Mouse (Mus musculus) forebrain, embryonic 14.5 days (tissue): ENCODE data around the gene 6430571L13Rik. TPM values are rescaled to one million over a fixed set of nuclear protein-coding genes. Genes with fewer than 3 reads are reported as not detected.

Source experiments
- ATAC-seq: fragments of 200-750 bp; cut with Nextera tagmentation; 2 replicates; pipeline ENCODE4 v1.8.0; 2017; ENCODE audit warnings: mild to moderate bottlenecking, moderate library complexity
- DNase-seq: peaks from one replicate; pipeline ENCODE4 v3.0.0-alpha.2; 2015; ENCODE audit warnings: low spot score
- H3K27ac ChIP-seq: fragments of 300-500 bp; sonication (generic); 2 replicates; pipeline ENCODE4 v1.5.1; 2014; ENCODE audit warnings: low read depth, mild to moderate bottlenecking, control low read depth, low read length, moderate library complexity
- H3K27me3 ChIP-seq: fragments of 300-500 bp; sonication (generic); replicated peaks from 2 replicates; pipeline ENCODE4 v1.6.1; 2014; ENCODE audit warnings: low read length, control low read depth, mixed read lengths; ENCODE audit not compliant: control insufficient read depth, insufficient read depth
- H3K36me3 ChIP-seq: fragments of 300-500 bp; sonication (generic); 2 replicates; pipeline ENCODE4 v1.6.1; 2014; ENCODE audit warnings: low read length, control low read depth; ENCODE audit not compliant: control insufficient read depth, insufficient read depth
- H3K4me1 ChIP-seq: fragments of 300-500 bp; sonication (generic); 2 replicates; pipeline ENCODE4 v1.6.1; 2014; ENCODE audit warnings: antibody characterized with exemption, low read length, control low read depth; ENCODE audit not compliant: control insufficient read depth, insufficient read depth
- H3K4me2 ChIP-seq: fragments of 300-500 bp; sonication (generic); 2 replicates; pipeline ENCODE4 v1.6.1; 2014; ENCODE audit warnings: mild to moderate bottlenecking, control low read depth, low read length
- H3K4me3 ChIP-seq: fragments of 300-500 bp; sonication (generic); 2 replicates; pipeline ENCODE4 v1.5.1; 2014; ENCODE audit warnings: low read depth, low read length, control low read depth
- H3K9ac ChIP-seq: fragments of 300-500 bp; sonication (generic); 2 replicates; pipeline ENCODE4 v1.6.1; 2014; ENCODE audit warnings: mild to moderate bottlenecking, low read length, control low read depth, moderate library complexity
- H3K9me3 ChIP-seq: fragments of 300-500 bp; sonication (generic); replicated peaks from 2 replicates; pipeline ENCODE4 v1.6.1; 2016; ENCODE audit warnings: low read length, control low read depth, mixed read lengths; ENCODE audit not compliant: control insufficient read depth
- WGBS: fragments of 180-500 bp; shearing (Covaris S2); extraction: QIAGEN DNeasy Blood & Tissue Kit; methylation state at CpG from one replicate; pipeline ENCODE4 v1.1.7; 2014; 5-methylcytosine and 5-hydroxymethylcytosine counted together
- polyA plus RNA-seq: library from polyadenylated mRNA; unstranded; fragments of >200 nt; fragmentation: Nextera tagmentation; extraction: Ambion mirVana; gene quantifications from 2 replicates; pipeline ENCODE4 v1.2.1, GENCODE M21; 2014

Gene 6430571L13Rik
- polyA plus RNA-seq, 1 experiment from 2014 or later = 2.0 TPM

- ATAC-seq (no peak), DNase-seq (no peak)
- no peaks in the 10 kb centered on the region for H3K9me3 ChIP-seq
- peak overlapping the region; percentile 75; the same call in 1 of the 2 replicates for H3K4me3 ChIP-seq
- H3K27ac ChIP-seq = no peak overlapping the region
- WGBS = 26% methylated on average over 11 of the region's 11 CpGs
- H3K4me2 ChIP-seq = peak overlapping the region; percentile 98
- no peak overlapping the region for H3K9ac ChIP-seq
- H3K27me3 ChIP-seq = peaks cover 17% of the 10 kb centered on the region
- H3K36me3 ChIP-seq = no peaks in the 10 kb centered on the region
- H3K4me1 ChIP-seq = peaks cover 14% of the 10 kb centered on the region
These were observed 58.6 kb downstream of the 6430571L13Rik start for GRCm38 (mm10) chr9:107398968-107399367.

GRCm38 (mm10) chr9:107399491-107399971 is 59.1 kb downstream of the 6430571L13Rik start, which contains the start of gene Cacna2d2:
TSS of gene Cacna2d2 (plus strand) at chr9:107399612.
- 0% methylated on average over 32 of the region's 54 CpGs for WGBS
- DNase-seq = peak; percentile 61
- Histone ChIP-seq H3K36me3 (no peaks in the 10 kb centered on the region), H3K4me1 (peaks cover 14% of the 10 kb centered on the region), H3K27me3 (peaks cover 17% of the 10 kb centered on the region), H3K9me3 (no peaks in the 10 kb centered on the region), H3K4me2 (peak within 1 kb of the TSS; percentile 98), H3K9ac (peak within 1 kb of the TSS; percentile 82), H3K27ac (peak within 1 kb of the TSS; percentile 46; the same call in 1 of the 2 replicates), H3K4me3 (peak within 1 kb of the TSS; percentile 75)
- ATAC-seq = peak; percentile 75

GRCm38 (mm10) chr9:107400060-107400511 is 59.7 kb downstream of the 6430571L13Rik start:
- H3K4me1 ChIP-seq = peaks cover 14% of the 10 kb centered on the region
- no peaks in the 10 kb centered on the region for H3K36me3 ChIP-seq
- peak overlapping the region; percentile 75 for H3K4me3 ChIP-seq
- peak overlapping the region; percentile 82 for H3K9ac ChIP-seq
- no peak for DNase-seq
- H3K27me3 ChIP-seq = peaks cover 17% of the 10 kb centered on the region
- no peaks in the 10 kb centered on the region for H3K9me3 ChIP-seq
- ATAC-seq = peak; percentile 60
- under 1% methylated on average over 39 of the region's 45 CpGs for WGBS
- H3K4me2 ChIP-seq = peak overlapping the region; percentile 98
- peak overlapping the region; percentile 46; the same call in 1 of the 2 replicates for H3K27ac ChIP-seq

GRCm38 (mm10) chr9:107400666-107401285 is 60.4 kb downstream of the 6430571L13Rik start:
- WGBS = 21% methylated on average over 13 of the region's 13 CpGs
- Histone ChIP-seq H3K9me3 (no peaks in the 10 kb centered on the region), H3K4me3 (peak overlapping the region; percentile 75), H3K36me3 (no peaks in the 10 kb centered on the region), H3K4me2 (peak overlapping the region; percentile 98), H3K27me3 (peaks cover 17% of the 10 kb centered on the region), H3K27ac (no peak overlapping the region), H3K4me1 (peaks cover 14% of the 10 kb centered on the region), H3K9ac (peak overlapping the region; percentile 82)
- no peak for DNase-seq
- ATAC-seq = no peak

Other genes starting within 250 kb of the 6430571L13Rik start
- gene Dock3, start 108.7 kb upstream of the 6430571L13Rik start, polyA plus RNA-seq = 9.1 and 12.9 TPM in 2 replicates
- 1.4 and 1.9 TPM in 2 replicates for gene Mapkapk3, start 50.7 kb upstream of the 6430571L13Rik start, polyA plus RNA-seq
- 4.9 and 7.0 TPM in 2 replicates for gene Cish, start 44.6 kb upstream of the 6430571L13Rik start, polyA plus RNA-seq
- 14.0 and 15.7 TPM in 2 replicates for gene Hemk1, start 2.3 kb upstream of the 6430571L13Rik start, polyA plus RNA-seq
- 4.2 and 4.3 TPM in 2 replicates for gene Cacna2d2, start 59.0 kb downstream of the 6430571L13Rik start, polyA plus RNA-seq
- gene Tmem115, start 193.3 kb downstream of the 6430571L13Rik start, polyA plus RNA-seq = 44.4 and 53.4 TPM in 2 replicates
- 33.1 and 38.0 TPM in 2 replicates for gene Cyb561d2, start 201.6 kb downstream of the 6430571L13Rik start, polyA plus RNA-seq
- 83.2 and 83.8 TPM in 2 replicates for gene Nprl2, start 201.6 kb downstream of the 6430571L13Rik start, polyA plus RNA-seq
- 4.3 and 4.6 TPM in 2 replicates for gene Zmynd10, start 206.7 kb downstream of the 6430571L13Rik start, polyA plus RNA-seq
- gene Rassf1, start 211.0 kb downstream of the 6430571L13Rik start, polyA plus RNA-seq = 34.7 and 37.1 TPM in 2 replicates
- 105 and 107 TPM in 2 replicates for gene Tusc2, start 222.7 kb downstream of the 6430571L13Rik start, polyA plus RNA-seq
- gene Hyal2, start 227.3 kb downstream of the 6430571L13Rik start, polyA plus RNA-seq = 98.0 and 109 TPM in 2 replicates
- 2.6 and 3.3 TPM in 2 replicates for gene Hyal1, start 236.3 kb downstream of the 6430571L13Rik start, polyA plus RNA-seq
- 17.4 and 18.7 TPM in 2 replicates for gene Naa80, start 238.3 kb downstream of the 6430571L13Rik start, polyA plus RNA-seq
- gene Hyal3, start 240.2 kb downstream of the 6430571L13Rik start, polyA plus RNA-seq = 0.66 and 1.0 TPM in 2 replicates
- gene Ifrd2, start 247.0 kb downstream of the 6430571L13Rik start, polyA plus RNA-seq = 18.7 and 19.1 TPM in 2 replicates